Mouse (Mus musculus): ENCODE measurements around the gene Hap1.
A peak's percentile ranks its signal among the peaks of the same experiment; 100 is the strongest.
"Not testable (repeated sequence)": the region's sequence is repeated elsewhere in the genome, so short reads cannot be mapped to it uniquely, and the experiment has no call there.

Gene Hap1

DNA sequence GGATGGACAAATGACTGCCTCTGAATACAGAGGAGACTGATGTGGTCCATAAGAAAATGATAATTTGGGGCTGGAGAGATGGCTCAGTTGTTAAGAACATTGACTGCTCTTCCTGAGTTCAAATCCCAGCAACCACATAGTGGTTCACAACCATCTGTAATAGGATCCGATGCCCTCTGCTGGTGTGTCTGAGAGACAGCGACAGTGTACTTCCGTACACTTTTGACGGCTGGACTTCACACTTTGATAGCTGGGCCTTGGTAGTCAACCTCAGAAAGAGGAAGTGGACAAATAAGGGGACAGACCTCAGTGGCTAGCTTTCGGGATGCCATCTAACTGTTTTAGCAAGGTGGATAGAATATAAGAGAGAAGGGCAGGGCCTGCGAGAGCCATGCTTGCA is 4.2 kb upstream of the Hap1 start:
- no peak for DNase-seq (ENCODE audit: inconsistent age in 2 of 2, low spot score in 1 of 2)

GRCm38 (mm10) chr11:100357408-100357807 is 1.5 kb upstream of the Hap1 start:
- peak in 1 of 2 experiments; percentile 56 for DNase-seq (ENCODE audit: inconsistent age in 2 of 2, low spot score in 1 of 2)

GRCm38 (mm10) chr11:100356819-100357211 is 887 bp upstream of the Hap1 start:
- no peak for DNase-seq (ENCODE audit: inconsistent age in 2 of 2, low spot score in 1 of 2)

- DNase-seq (ENCODE audit: inconsistent age in 2 of 2, low spot score in 1 of 2): peak; percentile 62 to 85
Observed at GRCm38 (mm10) chr11:100355151-100355951, 577 bp downstream of the Hap1 start.

DNA sequence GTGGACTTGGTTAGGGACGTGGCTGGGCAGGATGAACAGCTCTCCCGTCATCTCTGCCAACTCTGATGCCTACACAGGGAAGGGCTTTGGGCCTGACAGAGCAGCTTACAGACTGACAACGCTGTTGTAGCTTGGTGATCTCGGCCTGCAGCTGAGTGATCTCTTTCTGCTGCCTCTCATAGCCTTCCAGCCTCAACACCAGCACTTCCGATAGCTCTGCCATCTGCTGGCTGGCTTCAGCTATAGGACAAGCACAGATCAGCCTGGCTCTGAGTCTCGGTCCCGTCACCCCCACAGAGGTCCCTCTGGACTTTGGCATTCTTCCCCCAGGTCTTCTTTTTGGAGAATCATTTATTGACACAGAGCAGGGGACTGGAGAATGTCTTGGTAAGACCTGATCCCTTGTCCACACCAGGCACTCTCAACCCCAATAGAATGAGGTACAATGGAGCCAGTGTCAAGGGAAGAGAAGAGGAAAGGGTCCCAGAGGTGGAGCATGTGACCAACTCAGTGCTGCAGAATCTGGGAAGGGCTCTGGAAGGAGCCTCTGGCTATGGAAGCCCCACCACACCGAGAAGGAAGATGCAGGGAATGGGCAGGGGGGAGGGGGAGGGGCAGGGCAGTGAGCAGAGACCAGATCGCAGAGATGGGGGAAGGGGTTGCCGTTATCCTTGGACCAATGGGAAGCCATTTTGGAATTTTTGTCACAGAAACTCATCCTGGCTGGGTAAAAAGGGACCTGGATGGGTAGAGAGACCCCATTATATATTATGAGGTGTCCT is 3.7 kb downstream of the Hap1 start:
- DNase-seq (ENCODE audit: inconsistent age in 2 of 2, low spot score in 1 of 2): peak in 1 of 2 experiments; percentile 57

DNA sequence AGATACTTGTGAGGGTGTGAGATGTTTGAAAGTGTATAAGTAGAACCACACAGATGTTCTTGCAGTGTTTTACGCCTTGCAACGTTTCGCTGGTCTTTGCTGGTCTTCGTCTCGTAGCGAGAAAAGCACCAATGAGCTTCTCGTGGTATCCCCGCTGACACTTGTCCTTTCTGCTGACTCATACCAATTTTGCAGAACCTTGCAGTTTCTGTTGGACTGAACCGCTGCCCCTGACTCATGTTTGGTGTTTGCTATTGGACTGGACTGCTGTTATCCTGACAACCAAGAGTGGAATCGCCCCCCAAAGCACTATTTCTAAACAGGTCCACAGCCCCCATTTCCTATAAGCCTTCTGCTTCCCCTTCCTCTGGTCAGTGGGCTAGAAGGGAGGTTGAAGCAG is 11.7 kb downstream of the Hap1 start:
- DNase-seq (ENCODE audit: inconsistent age in 2 of 2, low spot score in 1 of 2): peak in 1 of 2 experiments; percentile 52

- DNase-seq (ENCODE audit: inconsistent age in 2 of 2, low spot score in 1 of 2): no peak
Observed at GRCm38 (mm10) chr11:100335731-100336130, 20.2 kb downstream of the Hap1 start.

DNA sequence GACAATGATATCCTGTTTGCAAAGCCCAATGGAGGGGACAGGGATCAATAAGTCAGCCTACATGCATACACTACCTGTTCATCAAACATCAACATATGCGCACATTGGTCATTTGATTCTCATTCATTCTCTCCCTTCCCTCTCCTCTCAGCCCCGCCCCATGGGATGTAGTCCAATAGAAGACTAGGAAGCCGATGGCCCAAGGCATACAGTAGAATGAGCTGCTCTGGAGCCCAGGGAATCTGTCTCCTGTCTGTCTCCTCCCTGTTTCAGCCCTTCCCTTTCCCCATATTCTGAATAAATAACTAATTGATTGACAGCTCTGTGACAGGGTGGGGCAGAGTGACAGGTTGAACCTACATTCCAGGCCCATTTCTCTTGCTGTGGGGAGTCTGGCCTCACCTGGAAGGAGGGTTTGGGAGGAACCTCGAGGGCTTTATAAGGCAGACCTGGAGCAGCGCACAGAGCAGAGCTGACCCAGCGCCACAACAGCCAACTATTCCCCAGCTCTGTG is 21.9 kb downstream of the Hap1 start, which contains the start of gene Gast:
TSS of gene Gast (plus strand) at position 464 of the 514 bp plus-strand sequence.
- no peak for DNase-seq (ENCODE audit: inconsistent age in 2 of 2, low spot score in 1 of 2)

DNA sequence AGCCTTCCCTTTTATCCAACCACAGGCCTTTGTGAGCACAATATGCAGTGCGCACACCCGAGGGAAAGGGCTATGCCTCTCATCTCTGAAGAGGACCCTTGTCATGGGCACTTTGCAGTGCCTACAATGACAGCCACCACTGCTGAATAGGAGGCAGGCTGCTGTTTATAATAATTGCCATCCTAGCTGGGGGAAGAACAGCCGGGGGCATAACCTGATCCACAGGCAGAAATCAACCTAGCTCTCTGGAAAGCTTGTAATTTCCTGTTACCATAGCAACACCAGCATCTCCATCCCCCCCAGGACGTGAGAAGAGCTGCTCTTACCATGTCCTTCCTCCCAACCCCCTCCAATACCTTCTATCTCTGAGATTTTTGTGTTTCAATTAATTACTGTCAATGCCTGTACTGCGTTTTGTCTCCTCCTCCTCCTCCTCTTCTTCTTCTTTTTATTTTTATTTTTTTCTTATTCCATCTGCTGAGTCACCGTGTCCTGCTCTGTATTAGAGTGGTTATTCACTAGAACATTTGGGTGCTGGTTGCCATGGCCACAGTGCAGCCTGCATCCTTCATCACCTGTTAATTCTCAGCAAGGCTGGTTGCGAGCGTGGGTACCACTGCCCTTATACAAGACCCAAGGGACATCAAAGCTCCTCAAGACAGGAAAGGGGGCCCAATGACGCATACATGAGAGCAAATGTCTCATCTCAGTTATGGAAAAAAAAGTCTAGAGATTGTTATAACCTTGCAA is 23.0 kb downstream of the Hap1 start:
- peak in 1 of 2 experiments; percentile 33 for DNase-seq (ENCODE audit: inconsistent age in 2 of 2, low spot score in 1 of 2)

GRCm38 (mm10) chr11:100330816-100331375 is 25.0 kb downstream of the Hap1 start:
- DNase-seq (ENCODE audit: inconsistent age in 2 of 2, low spot score in 1 of 2): not testable (repeated sequence)

GRCm38 (mm10) chr11:100330235-100330634 is 25.7 kb downstream of the Hap1 start:
- DNase-seq (ENCODE audit: inconsistent age in 2 of 2, low spot score in 1 of 2): peak in 1 of 2 experiments; percentile 54

DNA sequence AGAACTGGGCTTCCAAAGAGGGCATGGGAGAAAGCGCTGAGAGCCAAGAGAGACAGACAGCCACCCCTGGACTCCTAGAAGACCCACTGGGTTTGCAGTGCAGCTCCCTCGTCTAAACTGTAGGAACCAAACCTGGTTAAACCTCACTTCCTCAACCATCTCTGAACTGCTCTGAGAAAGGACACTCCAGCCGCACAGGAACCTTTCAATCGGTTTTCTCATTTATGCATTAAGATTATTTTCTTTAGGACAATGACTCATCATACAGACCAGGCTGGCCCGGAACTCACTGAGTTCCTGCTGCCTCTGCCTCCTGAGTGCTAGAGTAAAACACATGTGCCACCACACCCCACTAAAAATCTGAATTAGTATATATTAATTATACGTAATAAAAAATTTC is 28.2 kb downstream of the Hap1 start:
- DNase-seq (ENCODE audit: inconsistent age in 2 of 2, low spot score in 1 of 2): no peak

DNA sequence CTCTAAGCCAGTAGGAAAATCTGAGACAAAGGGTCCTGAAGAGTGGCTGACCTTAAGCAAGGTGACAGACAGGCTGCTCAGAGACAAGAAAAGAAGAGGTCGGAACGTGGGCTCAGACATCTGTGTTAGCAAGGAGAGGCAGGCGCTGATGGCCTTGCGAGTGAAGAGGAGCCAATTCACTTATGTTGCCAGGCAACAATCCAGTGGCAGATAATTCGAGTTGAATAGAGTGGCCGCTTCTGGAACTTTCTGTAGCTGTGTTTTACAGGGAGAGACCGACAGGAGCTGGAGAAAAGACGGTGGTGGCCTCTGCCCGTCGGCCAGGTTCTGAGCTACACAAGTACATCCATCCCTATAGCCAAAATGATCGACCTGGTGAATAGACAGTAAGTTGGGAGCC is 28.6 kb downstream of the Hap1 start:
- peak in 1 of 2 experiments; percentile 65 for DNase-seq (ENCODE audit: inconsistent age in 2 of 2, low spot score in 1 of 2)

GRCm38 (mm10) chr11:100325062-100325629 is 30.8 kb downstream of the Hap1 start:
- peak in 1 of 2 experiments; percentile 42 for DNase-seq (ENCODE audit: inconsistent age in 2 of 2, low spot score in 1 of 2)

GRCm38 (mm10) chr11:100323578-100323977 is 32.4 kb downstream of the Hap1 start:
- peak; percentile 51 to 86 for DNase-seq (ENCODE audit: inconsistent age in 2 of 2, low spot score in 1 of 2)

GRCm38 (mm10) chr11:100322591-100323258 is 33.2 kb downstream of the Hap1 start:
- DNase-seq (ENCODE audit: inconsistent age in 2 of 2, low spot score in 1 of 2): peak in 1 of 2 experiments; percentile 49

- peak in 1 of 2 experiments; percentile 66 for DNase-seq (ENCODE audit: inconsistent age in 2 of 2, low spot score in 1 of 2)
Observed at GRCm38 (mm10) chr11:100321479-100322305, 34.2 kb downstream of the Hap1 start.

- DNase-seq (ENCODE audit: inconsistent age in 2 of 2, low spot score in 1 of 2): not testable (repeated sequence)
Observed at GRCm38 (mm10) chr11:100320701-100321410, 35.1 kb downstream of the Hap1 start.

All from adrenal gland, adult (tissue).